Mouse (Mus musculus) adrenal gland, postnatal 36 days (tissue): ENCODE data around the gene Fam205a4. TPM values are rescaled to one million over a fixed set of nuclear protein-coding genes. Genes with fewer than 3 reads are reported as not detected.
"Not testable (repeated sequence)": the region's sequence is repeated elsewhere in the genome, so short reads cannot be mapped to it uniquely, and the experiment has no call there.

Source experiments
- DNase-seq, 2 experiments: peaks; one replicate each; pipeline ENCODE4 v3.0.0; 2021; ENCODE audit warnings: mixed read lengths in 1 of 2
- long read RNA-seq, 2 experiments: library from polyadenylated mRNA; stranded (forward); transcript quantifications; one replicate each; pipeline ENCODE4 v2.0.0; 2021; ENCODE audit warnings: borderline sequencing depth in 2 of 2
- total RNA-seq, 2 experiments: library from RNA; stranded (reverse); gene quantifications; 2 replicates each; pipeline ENCODE4 v1.2.3; 2021

The Fam205a4 gene
- under 1 TPM; 0.89 to 0.99 TPM for total RNA-seq
- long read RNA-seq, experiment 1, result 0 reads
- long read RNA-seq, experiment 2, result 0 reads

- not testable (repeated sequence) for DNase-seq
These were observed at the start of gene Fam205a4 for GRCm38 (mm10) chr4:41965758-41966157. TSS of gene Fam205a4 (plus strand) at chr4:41966058.

DNA sequence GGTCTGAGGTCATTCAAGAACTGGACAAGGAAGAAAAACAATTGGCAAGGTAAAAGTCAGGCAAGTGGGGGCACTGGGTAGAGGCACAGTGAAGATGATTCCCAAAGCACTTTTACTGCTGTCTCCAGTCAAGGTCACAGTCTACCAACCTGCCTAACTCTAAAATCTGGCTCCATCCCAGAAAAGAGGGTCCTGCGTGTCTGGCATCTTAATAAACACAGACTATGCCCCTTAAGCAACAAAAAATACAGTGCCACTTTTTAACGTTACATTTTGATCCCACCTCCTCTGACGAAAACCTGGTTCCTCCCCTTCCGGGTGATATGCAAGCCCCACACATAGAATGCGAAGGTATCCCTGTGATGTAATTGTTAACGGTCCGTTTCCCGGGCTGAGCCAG, 24.6 kb upstream of the Fam205a4 start, which contains the start of gene Gm20878:
Gene Gm20878 (plus strand): TSS at position 301 of the 400 bp plus-strand sequence.
- DNase-seq, result not testable (repeated sequence)

Other genes starting within 250 kb of the Fam205a4 start
- gene Dctn3, start 242.9 kb upstream of the Fam205a4 start, total RNA-seq, result 100 to 1,000 TPM; 103 to 123 TPM
- gene Arid3c, start 234.9 kb upstream of the Fam205a4 start, total RNA-seq, result not detected
- 10 to 100 TPM; 32.1 to 45.6 TPM for gene Galt, start 210.8 kb upstream of the Fam205a4 start, total RNA-seq
- 10 to 100 TPM; 77.4 to 80.1 TPM for gene Sigmar1, start 209.9 kb upstream of the Fam205a4 start, total RNA-seq
- gene Ccl27a, start 191.8 kb upstream of the Fam205a4 start, total RNA-seq, result 10 to 100 TPM; 33.9 to 46.8 TPM
- gene Gm21541, start 62.4 kb upstream of the Fam205a4 start, total RNA-seq, result not detected
- 1 to 10 TPM; 2.9 to 3.3 TPM for gene Gm20878, start 24.5 kb upstream of the Fam205a4 start, total RNA-seq
- under 1 TPM in 1 of 2 experiments, not detected in 1; 0.66 TPM for gene Gm21093, start 68.7 kb downstream of the Fam205a4 start, total RNA-seq
- gene Gm3893, start 125.1 kb downstream of the Fam205a4 start, total RNA-seq, result not detected
- 1 to 10 TPM in 1 of 2 experiments, under 1 TPM in 1; 0.69 to 3.7 TPM for gene Gm13304, start 148.8 kb downstream of the Fam205a4 start, total RNA-seq
- gene Gm13306, start 187.4 kb downstream of the Fam205a4 start, total RNA-seq, result 1 to 10 TPM in 1 of 2 experiments, not detected in 1; 1.5 TPM
- 1 to 10 TPM in 1 of 2 experiments, under 1 TPM in 1; 0.56 to 1.2 TPM for gene Gm13305, start 202.5 kb downstream of the Fam205a4 start, total RNA-seq